Mouse (Mus musculus) lung, postnatal 0 days (tissue): ENCODE results near the gene Dop1b. TPM values are rescaled to one million over a fixed set of nuclear protein-coding genes. Genes with fewer than 3 reads are reported as not detected.
"Not testable (repeated sequence)": the region's sequence is repeated elsewhere in the genome, so short reads cannot be mapped to it uniquely, and the experiment has no call there.

Experiments used
- ATAC-seq: fragments of 200-750 bp; cut with Nextera tagmentation; 2 replicates; pipeline ENCODE4 v1.8.0; 2017; ENCODE audit warnings: moderate library complexity
- DNase-seq: peaks from one replicate; pipeline ENCODE4 v3.0.0-alpha.2; 2016; ENCODE audit warnings: low spot score
- H3K27ac ChIP-seq: fragments of 300-500 bp; sonication (generic); 2 replicates; pipeline ENCODE4 v1.5.1; 2014; ENCODE audit warnings: antibody characterized with exemption, mild to moderate bottlenecking, low read length, mixed read lengths
- H3K27me3 ChIP-seq: fragments of 300-500 bp; sonication (generic); replicated peaks from 2 replicates; pipeline ENCODE4 v1.6.1; 2014; ENCODE audit warnings: low read length, mixed read lengths; ENCODE audit not compliant: insufficient read depth
- H3K36me3 ChIP-seq: fragments of 300-500 bp; sonication (generic); 2 replicates; pipeline ENCODE4 v1.6.1; 2014; ENCODE audit warnings: low read length, mixed read lengths; ENCODE audit not compliant: insufficient read depth
- H3K4me1 ChIP-seq: fragments of 300-500 bp; sonication (generic); 2 replicates; pipeline ENCODE4 v1.6.1; 2014; ENCODE audit warnings: antibody characterized with exemption, low read depth, low read length, mixed read lengths; ENCODE audit not compliant: insufficient read depth
- H3K4me2 ChIP-seq: fragments of 300-500 bp; sonication (generic); replicated peaks from 2 replicates; pipeline ENCODE4 v1.6.1; 2014; ENCODE audit warnings: low read depth, mild to moderate bottlenecking, low read length, moderate library complexity, mixed read lengths
- H3K4me3 ChIP-seq: fragments of 300-500 bp; sonication (generic); 2 replicates; pipeline ENCODE4 v1.5.1; 2014; ENCODE audit warnings: low read depth, low read length
- H3K9ac ChIP-seq: fragments of 300-500 bp; sonication (generic); replicated peaks from 2 replicates; pipeline ENCODE4 v1.6.1; 2014; ENCODE audit warnings: low read depth, mild to moderate bottlenecking
- H3K9me3 ChIP-seq: fragments of 300-500 bp; sonication (generic); 2 replicates; pipeline ENCODE4 v1.6.1; 2016; ENCODE audit warnings: low read length, mixed read lengths
- CTCF ChIP-seq: IDR thresholded peaks from 2 replicates; pipeline ENCODE4 v1.5.1; 2016; ENCODE audit warnings: antibody characterized with exemption, mild to moderate bottlenecking
- EP300 ChIP-seq: IDR thresholded peaks from 2 replicates; pipeline ENCODE4 v1.6.1; 2016; ENCODE audit warnings: antibody characterized with exemption, mild to moderate bottlenecking, control low read depth
- WGBS: fragments of 180-500 bp; shearing (Covaris S2); extraction: QIAGEN DNeasy Blood & Tissue Kit; methylation state at CpG from one replicate; pipeline ENCODE4 v1.1.7; 2014; 5-methylcytosine and 5-hydroxymethylcytosine counted together
- polyA plus RNA-seq: library from polyadenylated mRNA; unstranded; fragments of >200 nt; fragmentation: Nextera tagmentation; extraction: Ambion mirVana; gene quantifications from 2 replicates; pipeline ENCODE4 v1.2.1, GENCODE M21; 2015

The Dop1b gene
- polyA plus RNA-seq, 1 experiment from 2014 or later: 14.8 TPM

- Histone ChIP-seq H3K4me3 (no peak overlapping the region), H3K9me3 (no peaks in the 10 kb centered on the region), H3K36me3 (peaks cover 35% of the 10 kb centered on the region), H3K4me2 (0 out of 2 replicates have a peak overlapping the region, but pooled peaks have one; percentile 11), H3K9ac (no peak overlapping the region), H3K4me1 (no peaks in the 10 kb centered on the region), H3K27ac (no peak overlapping the region), H3K27me3 (no peaks in the 10 kb centered on the region)
- TF ChIP-seq EP300: no peak
- no peak for TF ChIP-seq CTCF
- 53% methylated on average over 26 of the region's 32 CpGs for WGBS
- DNase-seq (peak; percentile 83), ATAC-seq (peak; percentile 93)
Observed at GRCm38 (mm10) chr16:93770271-93770926, 58.7 kb downstream of the Dop1b start.

GRCm38 (mm10) chr16:93774658-93775057 lies 63.0 kb downstream of the Dop1b start:
- TF ChIP-seq EP300 (no peak), CTCF (no peak)
- peaks cover 22% of the 10 kb centered on the region; the same call in 1 of the 2 replicates for H3K36me3 ChIP-seq
- no peaks in the 10 kb centered on the region for H3K9me3 ChIP-seq
- no peaks in the 10 kb centered on the region for H3K4me1 ChIP-seq
- DNase-seq: no peak
- H3K27ac ChIP-seq: no peak overlapping the region
- H3K4me3 ChIP-seq: no peak overlapping the region
- no peak for ATAC-seq
- H3K4me2 ChIP-seq: no peak overlapping the region
- no peaks in the 10 kb centered on the region for H3K27me3 ChIP-seq
- 72% methylated on average over 5 of the region's 5 CpGs for WGBS
- no peak overlapping the region for H3K9ac ChIP-seq

GRCm38 (mm10) chr16:93776468-93776867 lies 64.8 kb downstream of the Dop1b start:
- DNase-seq (no peak), ATAC-seq (no peak)
- no peak overlapping the region for H3K27ac ChIP-seq
- H3K4me3 ChIP-seq: no peak overlapping the region
- no peaks in the 10 kb centered on the region for H3K27me3 ChIP-seq
- 63% methylated on average over 5 of the region's 5 CpGs for WGBS
- no peak for TF ChIP-seq CTCF
- TF ChIP-seq EP300: no peak
- no peaks in the 10 kb centered on the region for H3K9me3 ChIP-seq
- no peak overlapping the region for H3K4me2 ChIP-seq
- peaks cover 15% of the 10 kb centered on the region; the same call in 1 of the 2 replicates for H3K36me3 ChIP-seq
- no peak overlapping the region for H3K9ac ChIP-seq
- H3K4me1 ChIP-seq: no peaks in the 10 kb centered on the region

- TF ChIP-seq EP300 (no peak), CTCF (no peak)
- no peak for DNase-seq
- no peak for ATAC-seq
- Histone ChIP-seq H3K4me2 (no peak overlapping the region), H3K4me1 (no peaks in the 10 kb centered on the region), H3K4me3 (no peak overlapping the region), H3K27ac (no peak overlapping the region), H3K36me3 (peaks cover 15% of the 10 kb centered on the region; the same call in 1 of the 2 replicates), H3K9me3 (no peaks in the 10 kb centered on the region), H3K9ac (no peak overlapping the region), H3K27me3 (no peaks in the 10 kb centered on the region)
- WGBS: 47% methylated on average over 14 of the region's 14 CpGs
Observed at GRCm38 (mm10) chr16:93777247-93777999, 65.7 kb downstream of the Dop1b start.

- 75% methylated on average over 4 of the region's 4 CpGs for WGBS
- H3K4me3 ChIP-seq, ATAC-seq, H3K27ac ChIP-seq, H3K9ac ChIP-seq, H3K4me1 ChIP-seq, H3K27me3 ChIP-seq, H3K4me2 ChIP-seq, H3K9me3 ChIP-seq: not testable (repeated sequence)
- peak; percentile 27 for DNase-seq
- H3K36me3 ChIP-seq: peaks cover 15% of the 10 kb centered on the region; the same call in 1 of the 2 replicates
Observed at GRCm38 (mm10) chr16:93778393-93778792, 66.7 kb downstream of the Dop1b start.

GRCm38 (mm10) chr16:93779554-93779953 lies 67.8 kb downstream of the Dop1b start:
- WGBS: 75% methylated on average over 4 of the region's 4 CpGs
- no peaks in the 10 kb centered on the region for H3K27me3 ChIP-seq
- DNase-seq (no peak), ATAC-seq (no peak)
- TF ChIP-seq CTCF (no peak), EP300 (no peak)
- no peaks in the 10 kb centered on the region for H3K9me3 ChIP-seq
- H3K4me2 ChIP-seq: no peak overlapping the region
- H3K9ac ChIP-seq: no peak overlapping the region
- no peak overlapping the region for H3K27ac ChIP-seq
- H3K4me3 ChIP-seq: no peak overlapping the region
- no peaks in the 10 kb centered on the region for H3K4me1 ChIP-seq
- H3K36me3 ChIP-seq: peaks cover 16% of the 10 kb centered on the region; the same call in 1 of the 2 replicates
